Mouse (Mus musculus) ES-E14 (cell line): ENCODE results near the gene Megf9. TPM values are rescaled to one million over a fixed set of nuclear protein-coding genes. Genes with fewer than 3 reads are reported as not detected.

ENCODE experiments used
- DNase-seq: peaks from one replicate; pipeline ENCODE4 v3.0.0-alpha.2; 2013; ENCODE audit warnings: low read depth, low spot score
- H3K27ac ChIP-seq: 2 replicates; pipeline ENCODE4 v1.5.1; 2012; ENCODE audit warnings: low read depth, mild to moderate bottlenecking, low read length, moderate library complexity, mixed read lengths; ENCODE audit not compliant: poor library complexity, insufficient read depth, severe bottlenecking
- H3K36me3 ChIP-seq: 2 replicates; pipeline ENCODE4 v1.6.1; 2012; ENCODE audit warnings: mild to moderate bottlenecking, low read length, moderate library complexity, mixed read lengths; ENCODE audit not compliant: control insufficient read depth, poor library complexity, insufficient read depth, severe bottlenecking
- H3K4me1 ChIP-seq, 2 experiments: fragments of 150-350 bp in 1 of 2; sonication (generic) in 1 of 2; 2 replicates each; pipeline ENCODE4 v1.6.1; 2012; ENCODE audit warnings: low read length in 2 of 2, mild to moderate bottlenecking in 1 of 2, mixed read lengths in 1 of 2; ENCODE audit not compliant: control insufficient read depth in 2 of 2, insufficient read depth in 2 of 2, poor library complexity in 1 of 2
- H3K4me3 ChIP-seq, 2 experiments: fragments of 150-350 bp in 1 of 2; sonication (generic) in 1 of 2; 2 replicates each; pipeline ENCODE4 v1.5.1; 2012; ENCODE audit warnings: low read length in 2 of 2, low read depth in 1 of 2, mild to moderate bottlenecking in 1 of 2, mixed read lengths in 1 of 2; ENCODE audit not compliant: insufficient read depth in 1 of 2, poor library complexity in 1 of 2, severe bottlenecking in 1 of 2
- H3K9ac ChIP-seq: 2 replicates; pipeline ENCODE4 v1.6.1; 2012; ENCODE audit warnings: low read depth, mild to moderate bottlenecking, low read length, mixed read lengths; ENCODE audit not compliant: poor library complexity, insufficient read depth, severe bottlenecking
- H3K9me3 ChIP-seq: fragments of 150-350 bp; sonication (generic); 2 replicates; pipeline ENCODE4 v1.6.1; 2012; ENCODE audit warnings: low read depth, mild to moderate bottlenecking, low read length; ENCODE audit not compliant: control insufficient read depth, insufficient read depth
- CHD2 ChIP-seq: IDR thresholded peaks from 2 replicates; pipeline ENCODE4 v1.6.1; 2014; ENCODE audit warnings: mild to moderate bottlenecking, low read depth, low read length, inconsistent platforms
- HCFC1 ChIP-seq: IDR thresholded peaks from 2 replicates; pipeline ENCODE4 v1.6.1; 2012; ENCODE audit warnings: low read length, inconsistent platforms, borderline replicate concordance; ENCODE audit not compliant: insufficient read depth
- MAFK ChIP-seq: IDR thresholded peaks from 2 replicates; pipeline ENCODE4 v1.6.1; 2014; ENCODE audit warnings: mild to moderate bottlenecking, low read depth, low read length, inconsistent platforms; ENCODE audit not compliant: insufficient read depth
- ZC3H11A ChIP-seq: IDR thresholded peaks from 2 replicates; pipeline ENCODE4 v1.6.1; 2012; ENCODE audit warnings: low read depth, mild to moderate bottlenecking, inconsistent platforms, low read length, borderline replicate concordance
- ZNF384 ChIP-seq: IDR thresholded peaks from 2 replicates; pipeline ENCODE4 v1.6.1; 2012; ENCODE audit warnings: low read depth, low read length, inconsistent platforms
- in situ Hi-C, 2 experiments: fragments of 600-800 bp; cut with MboI; formaldehyde crosslinking; loops; one replicate each; pipeline ENCODE4 v1.15.1; 2025; ENCODE audit warnings: low sequenced_read_pairs in 2 of 2, inconsistent platforms in 1 of 2; ENCODE audit not compliant: unreplicated experiment in 2 of 2
- total RNA-seq: library from RNA; depleted of rRNA; stranded (reverse); fragments of 300-350 nt; gene quantifications from 2 replicates; pipeline ENCODE4 v1.2.3, GENCODE M21; 2012

Gene Megf9
- total RNA-seq, 1 experiment, result 2.2 TPM

- in situ Hi-C loops, result no loop called here
- TF ChIP-seq HCFC1, result no peak
- no peak for TF ChIP-seq MAFK
- TF ChIP-seq CHD2, result no peak
- TF ChIP-seq ZNF384, result no peak
- TF ChIP-seq ZC3H11A, result no peak
- Histone ChIP-seq H3K9ac (no peak overlapping the region), H3K36me3 (no peaks in the 10 kb centered on the region), H3K9me3 (no peaks in the 10 kb centered on the region), H3K27ac (no peak overlapping the region), H3K4me3 (no peak overlapping the region), H3K4me1 (no peaks in the 10 kb centered on the region)
- no peak for DNase-seq
Observed at GRCm38 (mm10) chr4:70471398-70471797, 63.4 kb downstream of the Megf9 start.

- Histone ChIP-seq H3K4me1 (no peaks in the 10 kb centered on the region), H3K27ac (no peak overlapping the region), H3K9ac (no peak overlapping the region), H3K4me3 (no peak overlapping the region), H3K36me3 (no peaks in the 10 kb centered on the region), H3K9me3 (no peaks in the 10 kb centered on the region)
- in situ Hi-C loops, result no loop called here
- no peak for DNase-seq
- no peak for TF ChIP-seq CHD2
- no peak for TF ChIP-seq MAFK
- no peak for TF ChIP-seq ZNF384
- TF ChIP-seq ZC3H11A, result no peak
- TF ChIP-seq HCFC1, result no peak
Observed at GRCm38 (mm10) chr4:70465921-70466689, 68.7 kb downstream of the Megf9 start.

GRCm38 (mm10) chr4:70463302-70463701 lies 71.5 kb downstream of the Megf9 start:
- H3K27ac ChIP-seq, result no peak overlapping the region
- no peak for DNase-seq
- H3K4me3 ChIP-seq, result no peak overlapping the region
- H3K4me1 ChIP-seq, result no peaks in the 10 kb centered on the region
- in situ Hi-C loops, result no loop called here
- no peak overlapping the region for H3K9ac ChIP-seq
- TF ChIP-seq ZC3H11A (no peak), MAFK (no peak), HCFC1 (no peak), CHD2 (no peak), ZNF384 (no peak)
- H3K36me3 ChIP-seq, result no peaks in the 10 kb centered on the region
- H3K9me3 ChIP-seq, result no peaks in the 10 kb centered on the region

- in situ Hi-C loops, result no loop called here
- H3K4me1 ChIP-seq, result no peaks in the 10 kb centered on the region
- DNase-seq, result no peak
- TF ChIP-seq CHD2 (no peak), ZC3H11A (no peak), MAFK (no peak), HCFC1 (no peak), ZNF384 (no peak)
- no peak overlapping the region for H3K27ac ChIP-seq
- no peaks in the 10 kb centered on the region for H3K9me3 ChIP-seq
- H3K9ac ChIP-seq, result no peak overlapping the region
- H3K4me3 ChIP-seq, result no peak overlapping the region
- H3K36me3 ChIP-seq, result no peaks in the 10 kb centered on the region
Observed at GRCm38 (mm10) chr4:70461416-70461815, 73.4 kb downstream of the Megf9 start.

GRCm38 (mm10) chr4:70452161-70452560 lies 82.6 kb downstream of the Megf9 start:
- DNase-seq, result no peak
- in situ Hi-C loops, result no loop called here
- no peak overlapping the region for H3K9ac ChIP-seq
- no peaks in the 10 kb centered on the region for H3K36me3 ChIP-seq
- H3K27ac ChIP-seq, result no peak overlapping the region
- no peak overlapping the region for H3K4me3 ChIP-seq
- TF ChIP-seq CHD2, result no peak
- H3K4me1 ChIP-seq, result no peaks in the 10 kb centered on the region
- H3K9me3 ChIP-seq, result no peaks in the 10 kb centered on the region
